Mouse (Mus musculus) heart, postnatal 0 days (tissue): ENCODE data around the gene Hist1h4h.

Source experiments
- CTCF ChIP-seq: IDR thresholded peaks from 2 replicates; pipeline ENCODE4 v1.5.1; 2016; ENCODE audit warnings: antibody characterized with exemption, control low read depth, low read depth
- EP300 ChIP-seq: IDR thresholded peaks from 2 replicates; pipeline ENCODE4 v1.6.1; 2016; ENCODE audit warnings: antibody characterized with exemption, low read depth

DNA sequence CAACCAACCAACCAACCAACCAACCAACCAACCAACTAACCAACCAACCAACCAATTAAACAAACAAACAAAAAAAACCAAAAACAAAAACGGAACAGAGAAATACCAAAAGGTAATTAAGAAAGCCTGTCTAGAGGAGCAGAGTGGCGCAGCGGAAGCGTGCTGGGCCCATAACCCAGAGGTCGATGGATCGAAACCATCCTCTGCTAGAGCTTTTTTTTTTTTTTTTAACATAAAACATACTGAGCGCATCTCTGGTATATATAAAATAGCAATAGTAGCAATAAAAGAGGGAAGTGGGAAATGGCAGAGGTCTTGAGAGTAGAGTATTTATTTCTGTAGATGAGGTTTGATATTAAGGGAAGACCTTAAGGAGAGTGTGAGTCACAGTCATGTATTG lies 30.9 kb upstream of the Hist1h4h start:
- TF ChIP-seq CTCF = no peak
- TF ChIP-seq EP300 = no peak
